In the genomic region with DNA sequence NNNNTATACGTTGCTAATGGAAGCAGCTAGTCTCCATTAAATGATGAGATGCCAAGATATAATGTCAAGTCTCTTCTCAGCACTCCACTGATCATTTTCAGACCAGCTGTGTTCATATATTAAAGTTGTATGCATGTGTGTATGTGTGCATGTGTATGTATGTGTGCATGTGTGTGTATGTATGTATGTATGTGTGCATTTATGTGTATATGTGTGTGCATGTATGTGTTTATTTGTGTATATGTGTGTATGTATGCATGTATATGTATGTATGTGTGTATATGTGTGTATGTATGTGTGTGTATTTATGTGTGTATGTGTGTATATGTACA, we compare ENCODE assay signal across 15 mouse cellular contexts.
DNase-seq lines count a peak whose midpoint lies in the region; ATAC-seq lines count a peak whose summit lies in the region.
"Had no signal": no experiment of that assay in that cellular context is flagged by ENCODE, and none has a peak within 500 bp of the region (broad histone marks: within the 10 kb centered on the region; RNA-seq: fewer than 3 reads in every experiment).

No protein-coding gene starts in this region.

- WGBS in embryonic facial prominence, embryonic 11.5 days, result 0% methylated on average over 1 of the region's 1 CpGs
- WGBS in embryonic facial prominence, embryonic 10.5 days, result 7% methylated on average over 1 of the region's 1 CpGs
- 0% methylated on average over 1 of the region's 1 CpGs for WGBS in midbrain, embryonic 12.5 days
- 2% methylated on average over 1 of the region's 1 CpGs for WGBS in midbrain, embryonic 10.5 days
- 3% methylated on average over 1 of the region's 1 CpGs for WGBS in hindbrain, embryonic 16.5 days
- 3% methylated on average over 1 of the region's 1 CpGs for WGBS in neural tube, embryonic 13.5 days

- H3K27ac ChIP-seq in embryonic facial prominence, embryonic 11.5 days (replicated peaks; ENCODE audit: low read depth, low read length), result no peak overlapping the region
- no peak overlapping the region for H3K27ac ChIP-seq in embryonic facial prominence, embryonic 10.5 days (replicated peaks)
- H3K27ac ChIP-seq in midbrain, embryonic 12.5 days (replicated peaks), result no peak overlapping the region
- H3K27ac ChIP-seq in midbrain, embryonic 10.5 days (replicated peaks), result no peak overlapping the region
- peak overlapping the region; percentile 10; the same call in 1 of the 2 replicates for H3K27ac ChIP-seq in hindbrain, embryonic 16.5 days (ENCODE audit: low read depth, low read length)
- 0 out of 2 replicates have a peak overlapping the region, but pooled peaks have one; percentile 29 for H3K27ac ChIP-seq in neural tube, embryonic 13.5 days (replicated peaks)
- H3K27ac ChIP-seq: embryonic facial prominence, embryonic 12.5 days; gastrocnemius, adult 2 months; heart, embryonic 13.5 days had no signal

- H3K4me2 ChIP-seq in embryonic facial prominence, embryonic 11.5 days (ENCODE audit: low read depth, low read length), result no peak overlapping the region
- no peak overlapping the region for H3K4me2 ChIP-seq in midbrain, embryonic 12.5 days (replicated peaks)
- H3K4me2 ChIP-seq in hindbrain, embryonic 16.5 days (ENCODE audit: low read length), result no peak overlapping the region
- no peak overlapping the region for H3K4me2 ChIP-seq in neural tube, embryonic 13.5 days
- H3K4me2 ChIP-seq: embryonic facial prominence, embryonic 12.5 days had no signal

- H3K36me3 ChIP-seq in embryonic facial prominence, embryonic 11.5 days (replicated peaks; ENCODE audit: control insufficient read depth, insufficient read depth, low read depth, low read length), result no peaks in the 10 kb centered on the region
- no peaks in the 10 kb centered on the region for H3K36me3 ChIP-seq in embryonic facial prominence, embryonic 10.5 days (replicated peaks)
- H3K36me3 ChIP-seq in midbrain, embryonic 12.5 days, result no peaks in the 10 kb centered on the region
- no peaks in the 10 kb centered on the region for H3K36me3 ChIP-seq in midbrain, embryonic 10.5 days
- H3K36me3 ChIP-seq in hindbrain, embryonic 16.5 days (ENCODE audit: control insufficient read depth, insufficient read depth, low read length), result no peaks in the 10 kb centered on the region
- no peaks in the 10 kb centered on the region for H3K36me3 ChIP-seq in neural tube, embryonic 13.5 days
- H3K36me3 ChIP-seq: embryonic facial prominence, embryonic 12.5 days; heart, embryonic 13.5 days had no signal

- no peaks in the 10 kb centered on the region for H3K27me3 ChIP-seq in embryonic facial prominence, embryonic 11.5 days (ENCODE audit: control insufficient read depth, insufficient read depth, low read length)
- no peaks in the 10 kb centered on the region for H3K27me3 ChIP-seq in embryonic facial prominence, embryonic 10.5 days (replicated peaks; ENCODE audit: low read depth, poor library complexity, severe bottlenecking)
- H3K27me3 ChIP-seq in midbrain, embryonic 12.5 days, result no peaks in the 10 kb centered on the region
- no peaks in the 10 kb centered on the region; the same call in 1 of the 2 replicates for H3K27me3 ChIP-seq in midbrain, embryonic 10.5 days (ENCODE audit: low read depth, poor library complexity, severe bottlenecking)
- H3K27me3 ChIP-seq in hindbrain, embryonic 16.5 days (replicated peaks; ENCODE audit: control insufficient read depth, insufficient read depth, low read length), result no peaks in the 10 kb centered on the region
- H3K27me3 ChIP-seq in neural tube, embryonic 13.5 days, result no peaks in the 10 kb centered on the region
- H3K27me3 ChIP-seq: embryonic facial prominence, embryonic 12.5 days; heart, embryonic 13.5 days had no signal

- intact Hi-C loops in left cerebral cortex, postnatal 4 days (cut with DNase I), result loop anchor here (5.0 kb wide), 1 partner anchor 270 kb away; no protein-coding TSS in a partner anchor

- H3K4me1 ChIP-seq in embryonic facial prominence, embryonic 11.5 days (ENCODE audit: control insufficient read depth, insufficient read depth, low read length), result no peaks in the 10 kb centered on the region
- peaks cover 11% of the 10 kb centered on the region for H3K4me1 ChIP-seq in embryonic facial prominence, embryonic 10.5 days
- peaks cover 14% of the 10 kb centered on the region for H3K4me1 ChIP-seq in midbrain, embryonic 12.5 days
- peaks cover 18% of the 10 kb centered on the region for H3K4me1 ChIP-seq in midbrain, embryonic 10.5 days
- H3K4me1 ChIP-seq in hindbrain, embryonic 16.5 days (ENCODE audit: control insufficient read depth, insufficient read depth, low read depth, low read length), result peaks cover 10% of the 10 kb centered on the region
- H3K4me1 ChIP-seq in neural tube, embryonic 13.5 days (replicated peaks), result peaks cover 13% of the 10 kb centered on the region
- H3K4me1 ChIP-seq: embryonic facial prominence, embryonic 12.5 days had no signal

- DNase-seq in embryonic facial prominence, embryonic 11.5 days (ENCODE audit: low spot score), result no peak
- no peak for DNase-seq in embryonic facial prominence, embryonic 10.5 days (ENCODE audit: low spot score)
- no peak for DNase-seq in midbrain, embryonic 10.5 days (ENCODE audit: low spot score)
- DNase-seq in B cell, adult 2 months, result no peak
- DNase-seq in left cerebral cortex, postnatal 4 days, result no peak
- DNase-seq: cerebellum, adult 11 months; gastrocnemius, adult 2 months; kidney, adult 11 months; right cerebral cortex, postnatal 4 days; thymus, adult 18-20 months had no signal

- no peak overlapping the region for H3K9ac ChIP-seq in embryonic facial prominence, embryonic 11.5 days (replicated peaks; ENCODE audit: low read length)
- no peak overlapping the region for H3K9ac ChIP-seq in midbrain, embryonic 12.5 days (replicated peaks)
- H3K9ac ChIP-seq in hindbrain, embryonic 16.5 days (ENCODE audit: low read depth, low read length), result no peak overlapping the region
- no peak overlapping the region for H3K9ac ChIP-seq in neural tube, embryonic 13.5 days
- H3K9ac ChIP-seq: embryonic facial prominence, embryonic 12.5 days; heart, embryonic 13.5 days had no signal

- H3K4me3 ChIP-seq in embryonic facial prominence, embryonic 11.5 days (ENCODE audit: low read depth, low read length), result no peak overlapping the region
- H3K4me3 ChIP-seq in embryonic facial prominence, embryonic 10.5 days, result no peak overlapping the region
- no peak overlapping the region for H3K4me3 ChIP-seq in midbrain, embryonic 12.5 days
- H3K4me3 ChIP-seq in midbrain, embryonic 10.5 days, result no peak overlapping the region
- no peak overlapping the region for H3K4me3 ChIP-seq in hindbrain, embryonic 16.5 days (ENCODE audit: low read length)
- H3K4me3 ChIP-seq in neural tube, embryonic 13.5 days, result no peak overlapping the region
- H3K4me3 ChIP-seq: embryonic facial prominence, embryonic 12.5 days; gastrocnemius, adult 2 months; heart, embryonic 13.5 days had no signal

- peak; percentile 42; the same call in 1 of the 2 replicates for ATAC-seq in embryonic facial prominence, embryonic 11.5 days (replicated peaks; ENCODE audit: insufficient number of reproducible peaks, low FRiP score, low TSS enrichment, low read depth)
- ATAC-seq in midbrain, embryonic 12.5 days (ENCODE audit: low FRiP score, low read depth), result peak; percentile 59
- ATAC-seq in hindbrain, embryonic 16.5 days, result peak; percentile 25; the same call in 1 of the 2 replicates
- ATAC-seq in neural tube, embryonic 13.5 days (ENCODE audit: low read depth), result no peak

- no peaks in the 10 kb centered on the region for H3K9me3 ChIP-seq in embryonic facial prominence, embryonic 11.5 days (replicated peaks; ENCODE audit: control insufficient read depth, low read length)
- H3K9me3 ChIP-seq in embryonic facial prominence, embryonic 10.5 days, result no peaks in the 10 kb centered on the region
- H3K9me3 ChIP-seq in midbrain, embryonic 12.5 days, result no peaks in the 10 kb centered on the region
- H3K9me3 ChIP-seq in midbrain, embryonic 10.5 days (replicated peaks), result no peaks in the 10 kb centered on the region; the same call in 1 of the 2 replicates
- no peaks in the 10 kb centered on the region for H3K9me3 ChIP-seq in hindbrain, embryonic 16.5 days (ENCODE audit: control insufficient read depth, low read length)
- H3K9me3 ChIP-seq in neural tube, embryonic 13.5 days, result no peaks in the 10 kb centered on the region
- H3K9me3 ChIP-seq: embryonic facial prominence, embryonic 12.5 days had no signal

Comparison
In these comparisons a context has a peak if more than half of its experiments do, and no peak if none do; other contexts are left out.
1. H3K27ac ChIP-seq: peak in hindbrain, embryonic 16.5 days (single experiment) and neural tube, embryonic 13.5 days (single experiment); none in embryonic facial prominence, embryonic 11.5 days (single experiment), embryonic facial prominence, embryonic 10.5 days (single experiment), midbrain, embryonic 12.5 days (single experiment) and midbrain, embryonic 10.5 days (single experiment).